Mouse (Mus musculus): ENCODE results near the gene Srl.

DNA sequence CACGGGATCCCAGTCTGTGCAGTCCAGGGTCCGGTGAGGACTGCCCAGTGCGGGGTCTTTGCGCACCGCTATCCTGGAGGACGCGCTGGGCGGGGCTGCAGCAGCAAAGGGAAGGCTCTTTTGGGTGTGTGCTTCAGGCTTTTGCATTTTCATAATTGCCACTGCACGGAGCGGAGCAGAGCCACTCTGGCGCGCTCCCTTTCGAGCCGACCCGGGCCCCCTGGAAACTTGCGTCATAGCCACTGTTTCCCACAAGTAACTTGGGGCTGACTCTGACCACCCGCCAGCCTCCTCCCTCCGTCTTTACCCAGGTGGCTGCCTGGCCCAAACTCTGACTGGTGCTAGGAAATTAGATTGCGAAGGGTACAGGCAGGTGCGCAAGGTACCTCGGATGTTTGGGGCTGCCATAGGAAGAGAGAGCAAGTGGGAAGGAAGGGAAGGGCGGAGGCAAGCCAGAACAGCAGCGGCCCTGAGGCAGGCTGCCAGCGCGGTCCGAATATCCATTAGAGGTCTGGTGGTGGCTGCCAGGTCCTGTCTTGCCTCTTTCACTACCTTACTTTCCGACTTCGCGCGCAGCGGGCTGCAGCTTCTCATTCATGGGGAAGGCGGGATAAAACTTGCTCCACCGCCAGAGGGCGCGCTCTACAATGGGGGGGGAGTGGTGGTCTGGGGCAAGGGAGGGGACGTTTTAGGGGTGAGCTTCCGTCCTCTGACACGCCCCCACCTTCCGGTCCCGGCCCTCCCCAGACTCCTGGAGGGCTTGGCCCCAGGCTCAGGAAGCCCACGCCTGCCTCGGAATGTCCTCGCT, 18.7 kb upstream of the Srl start:
- TF ChIP-seq CTCF (IDR thresholded peaks at IDR 0.05; ENCODE audit: low read depth) (peak; percentile 85), EP300 (optimal IDR thresholded peaks at IDR 0.05) (no peak)

Data from stomach, postnatal 0 days (tissue).